Mouse (Mus musculus) midbrain, embryonic 10.5 days (tissue): ENCODE data around the gene Slc38a2. TPM values are rescaled to one million over a fixed set of nuclear protein-coding genes. Genes with fewer than 3 reads are reported as not detected.
A peak's percentile ranks its signal among the peaks of the same experiment; 100 is the strongest.

Experiments used
- DNase-seq: peaks from one replicate; pipeline ENCODE4 v3.0.0-alpha.2; 2017; ENCODE audit warnings: low spot score
- H3K27ac ChIP-seq: fragments of 300-500 bp; sonication (generic); replicated peaks from 2 replicates; pipeline ENCODE4 v1.5.1; 2016; ENCODE audit warnings: mild to moderate bottlenecking
- H3K27me3 ChIP-seq: fragments of 300-500 bp; sonication (generic); 2 replicates; pipeline ENCODE4 v1.6.1; 2016; ENCODE audit warnings: low read depth, mild to moderate bottlenecking; ENCODE audit not compliant: poor library complexity, severe bottlenecking
- H3K36me3 ChIP-seq: fragments of 300-500 bp; sonication (generic); 2 replicates; pipeline ENCODE4 v1.6.1; 2016; ENCODE audit warnings: mild to moderate bottlenecking, moderate library complexity
- H3K4me1 ChIP-seq: fragments of 300-500 bp; sonication (generic); 2 replicates; pipeline ENCODE4 v1.6.1; 2016
- H3K4me3 ChIP-seq: fragments of 300-500 bp; sonication (generic); 2 replicates; pipeline ENCODE4 v1.5.1; 2016; ENCODE audit warnings: mild to moderate bottlenecking, moderate library complexity
- H3K9me3 ChIP-seq: fragments of 300-500 bp; sonication (generic); replicated peaks from 2 replicates; pipeline ENCODE4 v1.6.1; 2016; ENCODE audit warnings: mild to moderate bottlenecking
- WGBS: fragments of 180-500 bp; shearing (Covaris S2); methylation state at CpG from one replicate; pipeline ENCODE4 v1.1.7; 2016; 5-methylcytosine and 5-hydroxymethylcytosine counted together
- polyA plus RNA-seq: library from polyadenylated mRNA; unstranded; fragments of >200 nt; fragmentation: Nextera tagmentation; extraction: Ambion mirVana; gene quantifications from 2 replicates; pipeline ENCODE4 v1.2.1, GENCODE M21; 2016

The Slc38a2 gene
- polyA plus RNA-seq, 1 experiment from 2014 or later = 151 TPM

DNA sequence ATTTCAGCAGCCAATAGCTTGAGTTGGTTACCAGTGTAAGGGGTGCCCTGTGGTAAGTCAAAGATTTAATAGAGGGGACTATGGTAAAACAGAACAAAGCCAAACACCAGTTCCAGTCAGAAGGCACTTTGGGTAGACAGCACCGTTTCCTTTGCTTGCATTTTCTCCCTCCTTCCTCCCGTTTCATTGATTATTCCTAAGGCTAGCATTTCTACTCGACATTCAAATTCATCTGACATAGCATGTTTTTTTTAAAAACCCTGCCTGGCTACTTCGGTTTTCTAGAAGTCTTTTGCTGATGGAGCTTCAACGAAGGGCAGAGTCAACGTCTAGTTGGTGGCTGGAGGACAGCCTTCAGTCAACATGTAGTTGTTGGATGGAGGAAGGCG, 16.2 kb upstream of the Slc38a2 start:
- 92% methylated on average over 7 of the region's 7 CpGs for WGBS
- Histone ChIP-seq H3K36me3 (no peaks in the 10 kb centered on the region), H3K27ac (no peak overlapping the region), H3K4me3 (no peak overlapping the region), H3K27me3 (no peaks in the 10 kb centered on the region), H3K4me1 (peaks cover 1% of the 10 kb centered on the region), H3K9me3 (no peaks in the 10 kb centered on the region)
- no peak for DNase-seq

DNA sequence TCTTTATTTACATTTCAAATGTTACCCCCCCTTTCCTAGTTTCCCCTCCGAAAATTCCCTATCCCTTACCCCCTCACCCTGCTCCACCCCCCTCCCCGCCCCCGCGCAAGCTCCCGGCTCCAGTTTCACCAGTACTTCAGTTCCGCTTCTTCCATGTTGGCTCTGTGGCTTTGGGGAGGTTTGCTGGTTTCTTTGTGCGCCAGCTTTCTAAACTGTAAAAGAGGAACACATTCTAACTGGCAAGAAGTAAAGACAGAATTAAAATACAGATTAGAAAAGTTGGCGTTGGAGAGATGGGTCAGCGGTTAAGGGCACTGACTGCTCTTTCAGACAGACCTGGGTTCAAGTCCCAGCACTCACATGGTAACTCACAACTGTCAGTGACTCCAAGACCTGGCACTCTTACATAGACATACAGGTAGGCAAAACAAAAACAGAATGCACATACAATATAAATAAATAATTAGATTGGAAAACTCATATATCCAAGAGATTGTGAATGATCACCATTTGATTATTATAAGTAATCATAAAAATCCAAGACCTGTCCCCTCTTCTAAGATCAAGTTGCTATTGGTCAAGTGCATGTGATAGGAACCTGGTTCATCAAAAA, 15.7 kb upstream of the Slc38a2 start:
- 95% methylated on average over 9 of the region's 9 CpGs for WGBS

DNA sequence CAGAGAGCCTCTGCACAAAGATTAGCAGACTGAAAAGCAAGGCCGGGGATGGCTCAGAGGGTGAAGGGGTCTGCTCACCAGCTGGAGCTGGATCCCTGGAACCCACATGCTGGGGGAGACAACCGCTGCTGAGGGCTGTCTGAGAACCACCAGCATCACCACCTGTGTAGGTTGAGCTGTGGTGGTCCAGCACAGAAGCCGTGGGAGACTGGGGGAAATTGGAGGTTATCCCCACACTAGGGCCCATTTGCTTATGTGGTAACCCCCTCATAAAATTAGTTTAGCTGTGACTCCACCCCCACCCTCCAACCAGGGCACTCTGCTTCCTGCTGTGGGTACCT, 15.1 kb upstream of the Slc38a2 start:
- DNase-seq = no peak
- H3K4me3 ChIP-seq = no peak overlapping the region
- WGBS = 89% methylated on average over 3 of the region's 3 CpGs
- H3K9me3 ChIP-seq = no peaks in the 10 kb centered on the region
- no peak overlapping the region for H3K27ac ChIP-seq
- no peaks in the 10 kb centered on the region for H3K27me3 ChIP-seq
- H3K4me1 ChIP-seq = peaks cover 12% of the 10 kb centered on the region
- H3K36me3 ChIP-seq = no peaks in the 10 kb centered on the region

More for the DNA sequence above, 15.7 kb upstream of the Slc38a2 start:
- Histone ChIP-seq H3K27ac (no peak overlapping the region), H3K27me3 (no peaks in the 10 kb centered on the region), H3K36me3 (no peaks in the 10 kb centered on the region), H3K9me3 (no peaks in the 10 kb centered on the region), H3K4me3 (no peak overlapping the region), H3K4me1 (peaks cover 6% of the 10 kb centered on the region)
- DNase-seq = no peak

- H3K9me3 ChIP-seq = no peaks in the 10 kb centered on the region
- no peaks in the 10 kb centered on the region for H3K36me3 ChIP-seq
- WGBS = 96% methylated on average over 7 of the region's 7 CpGs
- no peak overlapping the region for H3K4me3 ChIP-seq
- H3K27me3 ChIP-seq = no peaks in the 10 kb centered on the region
- DNase-seq = no peak
- H3K27ac ChIP-seq = no peak overlapping the region
- peaks cover 18% of the 10 kb centered on the region for H3K4me1 ChIP-seq
Observed at GRCm38 (mm10) chr15:96713758-96714675, 14.5 kb upstream of the Slc38a2 start.

GRCm38 (mm10) chr15:96712338-96712737, 12.8 kb upstream of the Slc38a2 start:
- Histone ChIP-seq H3K4me1 (peaks cover 21% of the 10 kb centered on the region), H3K27me3 (no peaks in the 10 kb centered on the region), H3K4me3 (no peak overlapping the region), H3K36me3 (no peaks in the 10 kb centered on the region), H3K27ac (no peak overlapping the region), H3K9me3 (no peaks in the 10 kb centered on the region)
- DNase-seq = no peak
- 97% methylated on average over 5 of the region's 5 CpGs for WGBS

DNA sequence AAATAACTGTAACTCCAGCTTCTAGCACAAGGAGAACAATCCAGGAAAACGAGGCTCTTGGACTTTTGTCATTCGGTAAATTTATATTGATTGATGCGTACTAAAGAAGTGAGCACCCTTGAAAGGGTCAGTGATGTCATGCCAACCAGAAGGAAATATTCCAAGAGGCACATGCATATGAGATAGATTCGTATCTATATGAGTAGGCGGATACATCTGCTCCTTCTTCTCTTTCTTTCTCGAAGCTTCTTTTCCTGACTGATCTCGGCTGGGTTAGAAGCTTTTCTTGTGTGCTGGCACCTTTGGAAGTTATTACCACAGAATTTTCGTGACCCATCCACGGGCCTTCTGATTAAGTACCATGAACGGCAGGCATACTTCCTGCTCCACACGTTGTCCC, 12.1 kb upstream of the Slc38a2 start:
- Histone ChIP-seq H3K4me3 (no peak overlapping the region), H3K4me1 (peaks cover 21% of the 10 kb centered on the region), H3K27ac (no peak overlapping the region), H3K9me3 (no peaks in the 10 kb centered on the region), H3K27me3 (no peaks in the 10 kb centered on the region), H3K36me3 (no peaks in the 10 kb centered on the region)
- WGBS = 95% methylated on average over 11 of the region's 11 CpGs
- DNase-seq = no peak

DNA sequence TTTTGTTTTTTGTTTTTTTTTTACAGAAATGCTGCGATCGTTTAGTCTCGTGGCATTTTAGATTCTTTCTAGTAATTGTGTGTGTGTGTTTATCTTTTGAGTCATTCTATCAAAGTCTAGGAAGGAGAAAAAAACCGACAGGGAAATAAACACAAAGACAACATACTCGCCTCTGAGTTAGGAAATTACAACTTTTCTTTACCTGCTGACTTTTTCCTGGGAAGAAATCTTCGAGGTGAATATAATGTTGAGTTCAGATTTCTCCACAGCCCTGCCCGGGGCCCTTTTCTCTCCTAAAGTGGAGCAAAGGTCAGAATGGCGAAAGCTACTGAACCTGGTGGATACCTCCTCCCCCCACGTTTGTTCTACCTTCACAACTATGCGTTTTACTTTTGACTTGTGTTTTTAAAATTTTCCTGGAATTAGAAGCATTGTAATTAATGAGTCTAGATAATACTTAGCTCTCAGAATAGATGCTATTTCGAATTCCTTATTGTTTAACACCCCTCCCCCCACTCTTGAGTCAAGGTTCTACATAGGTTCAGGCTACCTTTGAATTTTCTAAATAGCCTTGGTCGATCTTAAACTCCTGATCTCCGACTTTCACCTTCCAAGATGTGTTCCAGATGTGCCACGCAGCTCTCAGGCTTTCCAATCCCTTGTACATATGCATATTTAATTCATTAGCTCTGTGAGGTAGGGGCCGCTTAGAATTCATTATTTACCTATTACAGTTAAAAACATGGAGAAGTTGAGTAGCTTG, 11.0 kb upstream of the Slc38a2 start:
- Histone ChIP-seq H3K4me3 (peak overlapping the region; percentile 62), H3K4me1 (peaks cover 21% of the 10 kb centered on the region), H3K36me3 (no peaks in the 10 kb centered on the region), H3K27me3 (no peaks in the 10 kb centered on the region), H3K9me3 (no peaks in the 10 kb centered on the region), H3K27ac (peak overlapping the region; percentile 96)
- WGBS = 43% methylated on average over 15 of the region's 15 CpGs
- no peak for DNase-seq

DNA sequence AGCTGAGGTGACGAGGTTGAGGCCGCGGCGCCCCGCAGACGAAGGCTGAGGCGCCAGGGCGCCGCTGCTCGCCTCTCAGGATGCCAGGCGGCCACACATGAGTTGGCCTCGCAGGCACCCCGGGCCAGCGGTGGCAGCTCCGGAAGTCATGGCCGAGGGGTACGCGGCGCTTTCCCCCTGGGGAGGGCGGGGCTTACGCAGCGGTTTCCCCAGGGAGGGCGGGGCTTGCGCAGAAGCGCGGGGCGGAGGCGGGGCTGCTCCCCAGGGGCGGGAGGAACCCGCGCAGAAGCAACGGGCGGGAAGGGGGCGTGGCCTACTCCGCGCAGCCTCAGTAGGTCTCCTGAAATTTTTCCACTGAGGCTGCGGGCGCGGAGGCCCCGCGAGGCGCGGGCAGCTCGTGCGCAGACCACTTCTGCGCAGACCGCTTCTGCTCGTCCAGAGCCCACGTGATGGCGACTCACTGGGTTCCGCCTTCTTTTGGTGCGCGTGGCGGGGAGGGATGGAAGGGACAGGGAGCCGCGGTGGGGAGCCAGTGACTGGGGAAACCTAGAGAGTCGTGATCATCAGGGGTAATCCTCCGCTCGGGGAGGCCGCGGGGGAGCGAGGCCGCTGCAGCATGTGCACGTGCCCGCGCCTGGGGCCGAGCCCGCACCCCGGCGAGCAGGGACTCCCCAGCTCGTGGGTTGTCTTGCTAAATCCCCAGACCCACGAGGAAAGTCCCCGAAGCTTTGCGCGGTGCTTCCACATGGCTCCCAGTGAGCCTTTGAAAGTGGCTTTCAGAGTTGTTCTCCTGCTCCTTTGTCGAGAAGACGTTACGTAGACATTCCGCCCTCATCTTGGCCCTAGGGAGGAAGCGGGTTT, 10.2 kb upstream of the Slc38a2 start:
- WGBS = under 1% methylated on average over 74 of the region's 80 CpGs
- Histone ChIP-seq H3K4me1 (peaks cover 21% of the 10 kb centered on the region), H3K9me3 (no peaks in the 10 kb centered on the region), H3K4me3 (peak overlapping the region; percentile 62), H3K27me3 (no peaks in the 10 kb centered on the region), H3K27ac (peak overlapping the region; percentile 96), H3K36me3 (no peaks in the 10 kb centered on the region)
- DNase-seq = peak; percentile 98

DNA sequence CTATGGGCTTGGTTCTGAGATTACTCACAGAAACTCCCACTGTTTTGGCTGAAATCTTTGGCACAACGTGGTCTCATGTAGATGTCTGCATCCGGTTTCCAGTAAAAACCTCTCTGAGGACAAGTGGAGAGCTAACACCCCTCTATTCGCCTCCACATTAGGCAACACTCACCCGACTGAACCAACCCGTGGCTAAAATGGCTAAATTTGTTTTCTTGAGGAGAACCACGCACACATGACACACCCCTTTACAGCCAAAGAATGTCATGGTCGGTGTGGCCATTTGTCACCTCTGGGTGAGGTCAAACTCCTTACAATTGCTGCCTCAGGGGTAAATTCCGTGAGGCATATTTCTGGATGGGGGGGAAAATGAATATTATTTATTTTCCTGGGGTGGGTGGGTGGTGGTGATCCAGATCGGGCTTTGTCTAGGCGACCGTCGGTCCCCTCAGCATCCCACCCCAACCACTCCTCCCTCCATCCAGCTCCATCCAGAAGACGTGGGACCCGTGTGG, 9.5 kb upstream of the Slc38a2 start:
- no peaks in the 10 kb centered on the region for H3K36me3 ChIP-seq

GRCm38 (mm10) chr15:96708428-96708827, 8.9 kb upstream of the Slc38a2 start:
- Histone ChIP-seq H3K9me3 (no peaks in the 10 kb centered on the region), H3K4me3 (no peak overlapping the region; the same call in 1 of the 2 replicates), H3K4me1 (peaks cover 21% of the 10 kb centered on the region), H3K36me3 (no peaks in the 10 kb centered on the region), H3K27me3 (no peaks in the 10 kb centered on the region), H3K27ac (no peak overlapping the region)
- WGBS = 90% methylated on average over 8 of the region's 8 CpGs
- no peak for DNase-seq

More for the DNA sequence above, 9.5 kb upstream of the Slc38a2 start:
- Histone ChIP-seq H3K4me3 (peak overlapping the region; percentile 62), H3K27ac (peak overlapping the region; percentile 96), H3K27me3 (no peaks in the 10 kb centered on the region), H3K9me3 (no peaks in the 10 kb centered on the region), H3K4me1 (peaks cover 21% of the 10 kb centered on the region)
- 43% methylated on average over 14 of the region's 14 CpGs for WGBS
- DNase-seq = no peak

DNA sequence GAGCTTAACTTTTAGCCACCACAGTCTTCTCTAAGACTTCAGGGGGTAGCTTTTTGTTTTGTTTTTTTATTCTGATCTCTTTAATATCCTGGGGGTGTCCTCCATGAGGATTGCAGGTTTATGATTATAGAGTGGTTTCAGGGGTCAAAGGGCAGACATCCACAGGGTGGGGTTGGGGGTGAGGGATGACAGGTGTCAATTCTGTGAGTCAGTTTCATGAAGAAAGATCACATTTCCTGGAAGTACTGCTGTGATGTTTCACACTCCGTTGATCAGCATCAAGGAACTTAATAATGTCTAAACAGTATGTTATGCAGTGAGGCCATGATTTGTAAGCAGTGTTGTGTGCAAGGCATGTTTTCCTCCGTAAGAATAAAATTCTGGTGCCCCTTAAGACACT, 8.4 kb upstream of the Slc38a2 start:
- DNase-seq = no peak
- Histone ChIP-seq H3K9me3 (no peaks in the 10 kb centered on the region), H3K4me1 (peaks cover 21% of the 10 kb centered on the region), H3K4me3 (no peak overlapping the region), H3K36me3 (no peaks in the 10 kb centered on the region), H3K27me3 (no peaks in the 10 kb centered on the region), H3K27ac (no peak overlapping the region)
- WGBS = 84% methylated on average over 2 of the region's 2 CpGs

- no peak for DNase-seq
- peaks cover 19% of the 10 kb centered on the region for H3K27me3 ChIP-seq
- no peak overlapping the region for H3K4me3 ChIP-seq
- H3K27ac ChIP-seq = no peak overlapping the region
- peaks cover 21% of the 10 kb centered on the region for H3K4me1 ChIP-seq
- peaks cover 11% of the 10 kb centered on the region for H3K36me3 ChIP-seq
- WGBS = 91% methylated on average over 12 of the region's 12 CpGs
- H3K9me3 ChIP-seq = no peaks in the 10 kb centered on the region
Observed at GRCm38 (mm10) chr15:96702466-96703031, 3.0 kb upstream of the Slc38a2 start.
